Mouse (Mus musculus): ENCODE results near the gene Nav1. TPM values are rescaled to one million over a fixed set of nuclear protein-coding genes. Genes with fewer than 3 reads are reported as not detected.
"Not testable (repeated sequence)": the region's sequence is repeated elsewhere in the genome, so short reads cannot be mapped to it uniquely, and the experiment has no call there.

Gene Nav1
- polyA plus RNA-seq, 1 experiment from 2014 or later, result 30.6 TPM

DNA sequence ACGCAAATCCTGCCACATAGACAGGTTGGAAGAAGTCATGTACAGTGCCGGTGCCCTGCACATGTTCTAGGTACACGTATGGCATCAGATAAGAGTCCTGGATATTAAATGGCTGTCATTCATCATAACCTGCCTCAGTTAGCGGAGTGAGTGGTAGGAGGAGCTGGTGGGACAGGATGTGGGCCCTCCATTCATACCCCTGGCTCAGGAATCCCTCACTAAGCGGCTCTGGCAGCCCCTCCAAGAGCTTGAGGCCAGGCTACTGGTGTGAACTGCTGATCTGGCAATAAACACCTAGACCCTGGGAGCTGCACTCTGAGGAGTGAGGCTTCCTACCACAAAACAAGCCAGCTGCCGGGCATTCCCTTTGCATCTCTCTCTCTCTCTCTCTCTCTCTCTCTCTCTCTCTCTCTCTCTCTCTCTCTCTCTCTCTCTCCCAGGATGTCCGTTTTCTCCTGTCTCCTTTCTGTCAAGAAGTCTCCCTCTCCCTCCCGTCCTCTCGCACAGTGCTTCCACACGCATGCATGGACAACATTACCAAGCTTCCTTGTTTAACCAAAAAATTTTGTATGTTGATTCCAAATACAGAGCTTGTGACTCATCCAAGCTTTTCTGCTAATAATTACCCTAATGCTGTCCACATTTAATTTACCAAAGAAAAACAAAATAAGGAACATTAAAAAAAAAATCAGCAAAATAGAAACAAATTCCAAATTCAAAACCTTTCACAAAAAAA, 116.0 kb downstream of the Nav1 start:
- Histone ChIP-seq H3K4me1 (peaks cover 10% of the 10 kb centered on the region), H3K4me2 (no peak overlapping the region), H3K27me3 (no peaks in the 10 kb centered on the region), H3K27ac (no peak overlapping the region), H3K4me3 (no peak overlapping the region), H3K36me3 (ENCODE audit: poor library complexity, severe bottlenecking) (no peaks in the 10 kb centered on the region), H3K9ac (no peak overlapping the region), H3K9me3 (replicated peaks) (no peaks in the 10 kb centered on the region)
- ATAC-seq, result no peak
- WGBS, result 60% methylated on average over 10 of the region's 10 CpGs

DNA sequence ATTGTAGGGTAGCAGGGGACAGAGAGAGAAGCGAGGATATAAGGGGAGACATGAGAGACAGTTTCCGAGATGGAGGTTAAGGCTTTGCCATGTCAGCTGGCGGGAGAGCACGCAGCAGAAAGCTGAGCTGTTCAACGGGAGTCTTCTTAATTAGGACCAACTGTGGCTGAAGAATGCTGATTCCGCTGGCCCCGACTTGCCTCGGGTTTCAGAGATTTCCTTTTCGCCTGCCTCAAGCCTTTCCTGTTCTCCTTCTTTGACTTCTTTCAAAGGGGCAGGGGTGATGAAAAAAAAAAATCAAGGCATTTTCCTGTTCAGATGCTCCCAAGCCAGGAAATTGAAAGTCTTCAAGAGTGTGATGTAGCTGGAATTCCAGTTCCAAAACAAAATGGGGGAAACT, 118.2 kb downstream of the Nav1 start:
- Histone ChIP-seq H3K27ac (no peak overlapping the region), H3K4me1 (peaks cover 5% of the 10 kb centered on the region; the same call in 1 of the 2 replicates), H3K4me3 (no peak overlapping the region), H3K36me3 (ENCODE audit: poor library complexity, severe bottlenecking) (no peaks in the 10 kb centered on the region), H3K4me2 (no peak overlapping the region), H3K9ac (no peak overlapping the region), H3K27me3 (no peaks in the 10 kb centered on the region), H3K9me3 (replicated peaks) (no peaks in the 10 kb centered on the region)
- WGBS, result 37% methylated on average over 9 of the region's 9 CpGs
- no peak for ATAC-seq

DNA sequence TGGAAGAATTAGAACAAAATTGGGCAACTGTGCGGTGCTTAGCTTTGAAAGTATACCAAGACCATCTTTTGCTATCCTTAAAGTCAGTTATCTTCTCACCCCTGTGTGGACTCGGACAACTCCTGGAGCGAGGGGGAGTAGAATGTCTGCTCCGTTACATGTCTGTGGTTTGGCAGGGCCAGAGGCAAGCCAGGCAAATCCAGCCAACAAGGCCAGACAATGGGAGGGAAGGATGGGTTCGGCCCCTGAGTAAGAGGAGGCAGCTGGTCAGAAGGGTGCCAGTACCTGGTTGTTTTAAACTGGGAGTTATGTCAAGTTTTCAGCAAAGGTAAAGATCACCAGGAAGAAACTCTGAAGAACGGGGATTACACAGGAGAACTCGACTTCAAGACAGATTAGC, 121.9 kb downstream of the Nav1 start:
- Histone ChIP-seq H3K27me3 (no peaks in the 10 kb centered on the region), H3K4me1 (no peaks in the 10 kb centered on the region), H3K27ac (no peak overlapping the region), H3K9me3 (replicated peaks) (0 out of 2 replicates have a peak, but pooled peaks cover 3% of the 10 kb centered on the region), H3K36me3 (ENCODE audit: poor library complexity, severe bottlenecking) (no peaks in the 10 kb centered on the region), H3K4me3 (no peak overlapping the region), H3K9ac (no peak overlapping the region), H3K4me2 (no peak overlapping the region)
- ATAC-seq, result no peak
- WGBS, result 90% methylated on average over 7 of the region's 7 CpGs

DNA sequence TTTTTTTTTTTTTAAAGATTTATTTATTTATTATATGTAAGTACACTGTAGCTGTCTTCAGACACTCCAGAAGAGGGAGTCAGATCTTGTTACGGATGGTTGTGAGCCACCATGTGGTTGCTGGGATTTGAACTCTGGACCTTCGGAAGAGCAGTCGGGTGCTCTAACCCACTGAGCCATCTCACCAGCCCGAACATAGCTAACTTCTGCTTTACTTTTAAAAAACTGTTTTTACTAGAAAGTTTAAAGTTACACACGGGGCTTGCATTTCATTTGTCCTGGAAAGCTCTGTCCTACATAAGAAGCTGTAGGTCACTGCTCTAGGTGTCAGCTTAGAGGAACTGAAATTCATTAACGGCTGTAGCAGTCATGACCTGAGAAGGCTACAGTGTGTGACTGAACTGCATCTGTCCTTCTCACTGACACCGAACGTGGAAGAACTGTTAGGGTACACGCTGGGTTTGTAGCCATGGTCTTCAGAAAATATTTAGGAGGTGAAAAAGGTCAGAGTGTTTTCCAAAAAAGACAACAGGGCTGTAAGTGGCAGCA, 122.5 kb downstream of the Nav1 start:
- H3K4me3 ChIP-seq; H3K27ac ChIP-seq; H3K9ac ChIP-seq; H3K27me3 ChIP-seq; ATAC-seq; H3K9me3 ChIP-seq (replicated peaks); H3K4me2 ChIP-seq; H3K4me1 ChIP-seq; H3K36me3 ChIP-seq (ENCODE audit: poor library complexity, severe bottlenecking): not testable (repeated sequence)
- WGBS, result 86% methylated on average over 9 of the region's 9 CpGs

DNA sequence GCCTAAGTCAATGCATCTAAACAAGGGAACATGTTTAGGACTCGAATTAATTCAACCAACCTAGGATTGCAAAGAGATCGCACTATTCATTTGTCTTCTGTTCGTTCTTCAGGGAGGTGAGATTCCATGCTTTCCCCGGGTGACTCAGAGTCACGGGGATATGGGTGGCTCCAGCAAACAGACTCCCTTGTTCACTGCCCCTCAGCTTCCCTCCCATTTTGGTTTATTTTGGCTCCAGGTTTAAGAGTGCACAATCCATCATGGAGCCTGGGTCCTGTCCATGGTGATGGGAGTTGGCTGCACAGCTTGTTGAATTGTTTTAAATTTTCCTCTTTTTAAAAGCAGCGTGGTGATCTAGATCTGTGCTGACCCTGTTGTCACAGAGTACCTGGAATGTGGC, 123.1 kb downstream of the Nav1 start:
- Histone ChIP-seq H3K4me1 (no peaks in the 10 kb centered on the region), H3K4me2 (no peak overlapping the region), H3K36me3 (ENCODE audit: poor library complexity, severe bottlenecking) (no peaks in the 10 kb centered on the region), H3K9me3 (replicated peaks) (0 out of 2 replicates have a peak, but pooled peaks cover 3% of the 10 kb centered on the region), H3K4me3 (no peak overlapping the region), H3K9ac (no peak overlapping the region), H3K27ac (no peak overlapping the region), H3K27me3 (no peaks in the 10 kb centered on the region)
- ATAC-seq, result no peak
- 93% methylated on average over 6 of the region's 6 CpGs for WGBS

DNA sequence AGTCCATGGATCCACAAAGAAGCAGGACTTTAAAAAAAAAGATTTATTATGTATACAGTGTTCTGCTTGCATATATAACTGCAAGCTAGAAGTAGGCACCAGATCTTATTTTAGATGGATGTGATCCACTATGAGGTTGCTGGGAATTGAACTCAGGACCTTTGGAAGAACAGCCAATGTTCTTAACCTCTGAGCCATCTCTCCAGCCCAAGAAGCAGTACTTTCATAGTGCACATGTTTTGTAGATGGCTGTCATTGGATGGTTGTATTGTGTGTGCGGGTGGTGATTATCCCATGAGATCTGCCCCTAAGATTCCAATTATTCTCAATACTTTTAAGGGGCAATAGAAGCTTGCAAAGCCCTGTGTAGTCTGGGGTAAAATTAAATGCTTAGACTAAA, 124.4 kb downstream of the Nav1 start:
- H3K27me3 ChIP-seq, result no peaks in the 10 kb centered on the region
- no peaks in the 10 kb centered on the region for H3K4me1 ChIP-seq
- no peak overlapping the region for H3K27ac ChIP-seq
- no peak overlapping the region for H3K9ac ChIP-seq
- H3K9me3 ChIP-seq (replicated peaks), result 0 out of 2 replicates have a peak, but pooled peaks cover 3% of the 10 kb centered on the region
- no peak for ATAC-seq
- H3K4me3 ChIP-seq, result no peak overlapping the region
- H3K36me3 ChIP-seq (ENCODE audit: poor library complexity, severe bottlenecking), result no peaks in the 10 kb centered on the region
- H3K4me2 ChIP-seq, result no peak overlapping the region
- 98% methylated on average over 1 of the region's 1 CpGs for WGBS

DNA sequence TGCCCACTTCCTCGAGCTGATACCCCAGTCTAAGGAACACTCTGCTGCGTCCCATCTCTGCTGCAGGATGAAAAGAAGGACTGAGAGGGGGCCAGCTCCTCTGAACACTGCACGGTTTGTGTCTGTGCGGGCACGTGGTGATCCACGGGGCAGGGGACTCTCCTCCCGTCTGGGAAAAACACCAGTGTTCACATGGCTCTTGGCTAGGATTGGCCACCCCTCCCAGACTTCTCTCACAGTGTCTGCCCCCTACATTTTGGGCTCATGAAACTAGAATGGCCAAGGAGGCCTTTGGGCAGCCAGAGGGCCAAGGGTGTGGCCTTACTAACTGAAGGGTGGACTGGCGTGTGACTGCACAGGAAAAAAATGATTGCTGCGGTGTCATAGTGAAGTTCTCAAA, 125.4 kb downstream of the Nav1 start:
- no peak for ATAC-seq
- no peak overlapping the region for H3K9ac ChIP-seq
- no peaks in the 10 kb centered on the region for H3K36me3 ChIP-seq (ENCODE audit: poor library complexity, severe bottlenecking)
- 0 out of 2 replicates have a peak, but pooled peaks cover 3% of the 10 kb centered on the region for H3K9me3 ChIP-seq (replicated peaks)
- no peak overlapping the region for H3K4me2 ChIP-seq
- H3K27me3 ChIP-seq, result no peaks in the 10 kb centered on the region
- 90% methylated on average over 9 of the region's 9 CpGs for WGBS
- no peaks in the 10 kb centered on the region for H3K4me1 ChIP-seq
- no peak overlapping the region for H3K27ac ChIP-seq
- no peak overlapping the region for H3K4me3 ChIP-seq

DNA sequence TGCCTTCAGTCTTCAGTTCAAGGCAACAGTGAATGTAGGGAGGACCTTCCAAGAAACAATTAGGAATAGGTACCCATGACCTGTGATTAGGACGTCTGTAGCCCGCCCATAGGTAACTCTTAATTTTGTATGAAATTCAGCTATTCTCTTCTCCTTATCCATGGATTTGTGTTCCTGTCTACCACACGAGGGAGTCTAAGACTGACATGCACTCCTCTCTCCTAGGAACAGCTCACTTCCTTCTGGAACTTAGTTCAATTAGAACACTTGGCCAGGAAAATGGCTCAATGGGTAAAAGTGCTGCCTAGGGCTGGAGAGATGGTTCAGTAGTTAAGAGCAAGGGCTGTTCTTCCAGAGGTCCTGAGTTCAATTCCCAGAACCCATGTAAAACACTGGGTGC, 126.3 kb downstream of the Nav1 start:
- H3K27ac ChIP-seq, result no peak overlapping the region
- no peak for ATAC-seq
- 90% methylated on average over 3 of the region's 3 CpGs for WGBS
- 0 out of 2 replicates have a peak, but pooled peaks cover 3% of the 10 kb centered on the region for H3K9me3 ChIP-seq (replicated peaks)
- no peaks in the 10 kb centered on the region for H3K4me1 ChIP-seq
- no peak overlapping the region for H3K4me3 ChIP-seq
- no peaks in the 10 kb centered on the region for H3K27me3 ChIP-seq
- no peaks in the 10 kb centered on the region for H3K36me3 ChIP-seq (ENCODE audit: poor library complexity, severe bottlenecking)
- H3K9ac ChIP-seq, result no peak overlapping the region
- H3K4me2 ChIP-seq, result no peak overlapping the region

DNA sequence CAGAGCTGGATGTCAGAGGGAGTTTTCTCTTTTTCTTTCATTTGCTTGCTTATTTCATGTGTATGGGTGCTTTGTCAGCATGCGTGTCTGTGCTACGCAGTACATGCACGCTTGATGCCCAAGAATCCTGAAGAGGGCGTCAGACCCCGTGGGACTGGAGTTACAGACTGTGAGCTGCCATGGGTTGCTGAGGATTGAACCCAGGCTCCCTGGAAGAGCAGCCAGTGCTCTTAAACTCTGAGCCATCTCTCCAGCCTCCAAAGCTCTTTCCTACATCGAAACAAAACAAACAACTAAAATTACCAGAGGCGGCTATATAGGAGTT, 131.6 kb downstream of the Nav1 start:
- H3K4me1 ChIP-seq, result 0 out of 2 replicates have a peak, but pooled peaks cover 5% of the 10 kb centered on the region
- no peaks in the 10 kb centered on the region for H3K9me3 ChIP-seq (replicated peaks)

DNA sequence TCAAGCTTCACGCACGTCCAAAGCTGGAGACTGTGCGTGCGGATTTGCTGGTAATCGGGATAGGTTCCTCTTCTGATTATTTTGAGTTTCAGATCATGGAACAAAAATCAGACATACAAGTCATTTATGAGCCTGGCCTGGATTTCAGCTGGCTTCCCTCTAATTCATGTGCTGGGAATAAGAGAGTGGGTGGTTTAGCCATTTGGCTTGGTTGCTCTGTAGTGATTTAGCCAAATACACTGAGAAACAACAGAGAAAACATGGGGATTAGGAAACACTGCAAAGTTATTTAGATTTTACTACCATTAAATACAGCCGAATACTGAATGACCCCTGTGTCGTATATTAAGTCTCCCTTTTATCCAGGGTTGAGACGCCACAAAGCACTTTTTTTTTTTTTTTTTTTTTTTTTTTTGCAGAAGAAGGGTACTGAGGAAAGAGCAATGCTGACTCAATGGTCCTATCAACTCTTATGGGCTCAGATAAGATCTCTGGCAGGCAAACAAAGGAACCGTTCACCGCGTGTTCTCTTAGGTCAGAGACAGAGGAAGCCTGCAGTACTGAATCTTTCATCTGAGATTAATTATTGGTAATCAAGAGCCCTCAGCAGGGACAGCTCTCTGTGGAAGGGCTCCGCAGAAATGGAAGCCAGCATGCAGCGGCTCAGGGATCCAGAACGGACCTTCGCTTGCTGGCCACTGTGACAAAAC, 132.1 kb downstream of the Nav1 start:
- no peak overlapping the region for H3K27ac ChIP-seq
- no peak overlapping the region for H3K4me2 ChIP-seq
- H3K9ac ChIP-seq, result no peak overlapping the region
- H3K27me3 ChIP-seq, result no peaks in the 10 kb centered on the region
- peaks cover 26% of the 10 kb centered on the region for H3K36me3 ChIP-seq (ENCODE audit: poor library complexity, severe bottlenecking)
- H3K4me3 ChIP-seq, result no peak overlapping the region
- no peak for ATAC-seq
- 0 out of 2 replicates have a peak, but pooled peaks cover 5% of the 10 kb centered on the region for H3K4me1 ChIP-seq
- H3K9me3 ChIP-seq (replicated peaks), result no peaks in the 10 kb centered on the region
- 61% methylated on average over 15 of the region's 15 CpGs for WGBS

More for the DNA sequence above, 131.6 kb downstream of the Nav1 start:
- 91% methylated on average over 7 of the region's 7 CpGs for WGBS
- no peak for ATAC-seq
- Histone ChIP-seq H3K27ac (no peak overlapping the region), H3K27me3 (no peaks in the 10 kb centered on the region), H3K36me3 (ENCODE audit: poor library complexity, severe bottlenecking) (peaks cover 21% of the 10 kb centered on the region), H3K9ac (no peak overlapping the region), H3K4me3 (no peak overlapping the region), H3K4me2 (no peak overlapping the region)

DNA sequence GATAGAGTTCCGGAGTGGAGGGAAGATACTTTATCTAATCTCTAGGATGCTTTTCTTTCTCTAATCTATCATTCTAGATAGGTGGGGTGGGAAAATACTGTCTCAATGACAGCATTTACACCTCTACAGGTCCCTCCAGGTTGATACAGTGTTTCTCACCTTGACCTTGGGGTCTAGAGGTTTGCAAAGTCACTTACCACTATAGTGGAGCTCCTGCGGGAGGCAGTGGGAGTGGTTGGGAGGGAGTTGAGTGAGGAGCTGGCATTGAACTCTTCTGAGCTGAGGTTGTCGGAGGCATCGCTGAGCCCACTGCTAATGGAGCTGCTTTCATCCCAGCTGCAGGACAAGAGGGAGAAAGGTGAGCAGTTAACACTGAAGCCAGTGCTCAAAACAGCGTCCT, 134.6 kb downstream of the Nav1 start:
- Histone ChIP-seq H3K4me1 (0 out of 2 replicates have a peak, but pooled peaks cover 5% of the 10 kb centered on the region), H3K4me2 (no peak overlapping the region), H3K4me3 (no peak overlapping the region), H3K27me3 (no peaks in the 10 kb centered on the region), H3K27ac (no peak overlapping the region), H3K36me3 (ENCODE audit: poor library complexity, severe bottlenecking) (peaks cover 50% of the 10 kb centered on the region), H3K9me3 (replicated peaks) (no peaks in the 10 kb centered on the region), H3K9ac (no peak overlapping the region)
- ATAC-seq, result no peak
- 76% methylated on average over 5 of the region's 5 CpGs for WGBS

DNA sequence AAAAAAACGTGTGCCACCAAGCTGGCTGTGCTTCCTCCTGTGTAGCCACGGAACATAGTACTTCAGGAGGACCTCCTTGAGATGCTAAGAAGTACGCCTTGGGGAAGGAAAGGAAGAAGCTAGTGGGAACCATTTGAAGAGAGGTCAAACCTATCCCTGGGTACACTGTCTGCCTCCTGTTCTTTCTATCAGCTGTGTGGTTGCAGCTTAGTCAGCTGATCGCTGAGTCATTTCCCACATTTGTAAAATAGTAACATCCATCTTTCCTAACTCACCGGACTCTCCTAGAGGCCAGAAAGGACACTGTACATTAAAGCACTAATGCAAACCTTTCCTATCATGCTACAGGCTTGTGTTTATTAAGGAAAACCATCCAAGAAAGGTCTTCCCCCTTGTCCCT, 135.4 kb downstream of the Nav1 start:
- Histone ChIP-seq H3K4me2 (no peak overlapping the region), H3K4me1 (0 out of 2 replicates have a peak, but pooled peaks cover 5% of the 10 kb centered on the region), H3K9me3 (replicated peaks) (no peaks in the 10 kb centered on the region), H3K9ac (no peak overlapping the region), H3K36me3 (ENCODE audit: poor library complexity, severe bottlenecking) (peaks cover 58% of the 10 kb centered on the region), H3K4me3 (no peak overlapping the region), H3K27ac (no peak overlapping the region), H3K27me3 (no peaks in the 10 kb centered on the region)
- 90% methylated on average over 5 of the region's 5 CpGs for WGBS
- no peak for ATAC-seq
